Mouse (Mus musculus) MEL (cell line): ENCODE measurements around the gene Pfdn6.

ENCODE experiments used
- CTCF ChIP-seq, 3 experiments: IDR thresholded peaks in 2 of 3; conservative IDR thresholded peaks in 1 of 3; 2 replicates each; pipeline ENCODE4 v1.5.1; 2011 to 2012; ENCODE audit warnings: low read length in 3 of 3, low read depth in 2 of 3, mild to moderate bottlenecking in 2 of 3, improper control_type of control experiment in 1 of 3, inconsistent platforms in 1 of 3, mixed read lengths in 1 of 3, moderate library complexity in 1 of 3; ENCODE audit not compliant: control insufficient read depth in 1 of 3, insufficient read depth in 1 of 3, poor library complexity in 1 of 3, severe bottlenecking in 1 of 3
- ELF1 ChIP-seq: IDR thresholded peaks from 2 replicates; pipeline ENCODE4 v1.6.1; 2014; ENCODE audit warnings: low read depth, mild to moderate bottlenecking, inconsistent platforms, low read length, improper control_type of control experiment, moderate library complexity
- EP300 ChIP-seq, 2 experiments: IDR thresholded peaks; 2 replicates each; pipeline ENCODE4 v1.6.1; 2011; ENCODE audit warnings: improper control_type of control experiment in 2 of 2, low read length in 2 of 2, low read depth in 1 of 2, mild to moderate bottlenecking in 1 of 2
- HCFC1 ChIP-seq: IDR thresholded peaks from 2 replicates; pipeline ENCODE4 v1.6.1; 2012; ENCODE audit warnings: low read depth, mild to moderate bottlenecking, inconsistent platforms, low read length, improper control_type of control experiment, moderate library complexity
- KAT2A ChIP-seq: conservative IDR thresholded peaks from 2 replicates; pipeline ENCODE4 v1.6.1; 2012; ENCODE audit warnings: low read depth, low read length, improper control_type of control experiment, inconsistent platforms
- MEF2A ChIP-seq: IDR thresholded peaks from 2 replicates; pipeline ENCODE4 v1.6.1; 2014; ENCODE audit warnings: low read depth, mild to moderate bottlenecking, inconsistent platforms, low read length, improper control_type of control experiment; ENCODE audit not compliant: poor library complexity, insufficient replicate concordance, severe bottlenecking; ENCODE audit errors: extremely low read depth
- POLR2A ChIP-seq, 2 experiments: IDR thresholded peaks; 2 replicates each; pipeline ENCODE4 v1.6.1; 2011 to 2012; ENCODE audit warnings: low read length in 2 of 2, mild to moderate bottlenecking in 2 of 2, control low read depth in 1 of 2, improper control_type of control experiment in 1 of 2, low read depth in 1 of 2, moderate library complexity in 1 of 2; ENCODE audit not compliant: control insufficient read depth in 1 of 2, insufficient read depth in 1 of 2, poor library complexity in 1 of 2
- RCOR1 ChIP-seq: IDR thresholded peaks from 2 replicates; pipeline ENCODE4 v1.6.1; 2012; ENCODE audit warnings: low read depth, mild to moderate bottlenecking, inconsistent platforms, low read length, improper control_type of control experiment
- USF1 ChIP-seq: IDR thresholded peaks from 2 replicates; pipeline ENCODE4 v1.6.1; 2014; ENCODE audit warnings: low read depth, mild to moderate bottlenecking, inconsistent platforms, low read length, improper control_type of control experiment, moderate library complexity

DNA sequence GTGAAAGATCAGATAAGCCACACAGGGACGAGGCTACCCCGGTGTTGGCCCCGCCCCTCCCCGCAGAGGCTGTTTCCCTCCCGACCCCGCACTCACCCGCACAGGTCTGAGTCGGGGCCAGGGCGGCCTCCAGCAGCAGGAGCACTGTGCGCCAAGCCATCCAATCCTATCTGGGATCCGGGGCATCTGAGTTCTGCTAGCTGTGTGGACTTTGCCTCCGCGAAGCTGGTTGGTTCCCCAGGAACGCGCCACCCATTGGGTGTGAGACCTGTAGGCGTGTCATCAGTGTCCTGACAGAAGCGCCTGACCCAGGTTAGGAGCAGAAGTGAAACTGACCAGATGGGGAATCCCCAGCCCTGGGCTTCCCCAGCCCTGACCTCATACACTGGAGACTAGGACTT is 38.5 kb upstream of the Pfdn6 start:
- TF ChIP-seq HCFC1 (no peak), USF1 (no peak), POLR2A (IDR thresholded peaks at IDR 0.05; ENCODE audit: control insufficient read depth in 1 of 2, insufficient read depth in 1 of 2, low read depth in 1 of 2, low read length in 2 of 2, poor library complexity in 1 of 2) (no peak), RCOR1 (no peak), EP300 (IDR thresholded peaks at IDR 0.05; ENCODE audit: low read depth in 1 of 2, low read length in 2 of 2) (no peak), KAT2A (no peak), ELF1 (no peak), CTCF (IDR thresholded peaks at IDR 0.05 in 2 of 3, conservative IDR thresholded peaks at IDR 0.05 in 1 of 3; ENCODE audit: control insufficient read depth in 1 of 3, insufficient read depth in 1 of 3, low read depth in 2 of 3, low read length in 3 of 3, poor library complexity in 1 of 3, severe bottlenecking in 1 of 3) (no peak), MEF2A (no peak)
